Mouse (Mus musculus) colon, adult 2 months (tissue): ENCODE measurements around the gene 2810006K23Rik. TPM values are rescaled to one million over a fixed set of nuclear protein-coding genes. Genes with fewer than 3 reads are reported as not detected.

Experiments
- polyA plus RNA-seq: library from polyadenylated mRNA; depleted of rRNA; stranded (reverse); fragments of >200 nt; gene quantifications from 2 replicates; pipeline ENCODE4 v1.2.3, GENCODE M21; 2012; rRNA removed

The 2810006K23Rik gene
- 3.6 and 4.3 TPM in 2 replicates for polyA plus RNA-seq

DNA sequence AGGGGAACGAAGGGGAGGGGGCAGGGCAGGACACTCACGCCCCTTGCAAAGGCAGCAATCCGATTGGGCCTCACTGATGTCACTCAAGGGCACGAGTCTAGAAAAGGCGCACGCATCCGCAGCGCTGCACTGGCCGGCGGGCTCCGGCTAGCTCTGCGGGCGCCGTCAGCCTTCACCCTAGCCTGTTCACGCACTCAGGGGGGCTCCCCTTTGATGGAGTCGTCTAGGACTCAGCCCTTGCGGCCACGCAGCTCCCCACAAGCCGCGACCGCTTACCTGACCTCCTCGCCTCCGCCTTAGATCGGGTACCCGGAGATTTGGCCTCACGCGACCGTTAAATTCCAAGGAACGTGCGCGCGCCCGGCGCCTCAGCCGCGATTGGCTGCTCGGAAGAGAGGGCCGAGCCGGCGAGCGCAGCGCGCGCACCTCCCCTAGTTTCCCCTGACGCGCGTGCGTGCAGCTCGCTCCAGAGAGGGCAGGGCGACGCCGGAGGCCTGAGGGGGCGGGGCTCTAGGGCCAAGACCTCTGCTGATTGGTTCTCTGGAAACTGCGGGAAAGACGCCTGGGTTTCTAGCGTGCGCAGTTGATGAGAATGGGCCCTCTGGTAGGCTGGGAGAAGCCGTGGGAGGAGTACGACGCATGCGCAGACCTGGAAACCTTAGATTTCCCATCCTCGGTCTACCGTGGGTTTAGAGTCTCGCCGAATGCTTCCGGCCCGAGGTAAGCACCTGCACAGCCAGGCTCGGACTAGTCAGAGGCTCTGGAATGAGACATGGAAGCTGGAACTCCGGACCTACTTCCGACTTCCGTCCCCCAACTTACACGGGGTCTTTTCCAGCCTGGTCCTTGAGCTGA, at the start of gene 2810006K23Rik, which contains the start of gene Mphosph9:
Gene 2810006K23Rik (plus strand): TSS at position 580 of the 855 bp plus-strand sequence.
Gene Mphosph9 (minus strand): TSS at position 463 of the 855 bp plus-strand sequence.

DNA sequence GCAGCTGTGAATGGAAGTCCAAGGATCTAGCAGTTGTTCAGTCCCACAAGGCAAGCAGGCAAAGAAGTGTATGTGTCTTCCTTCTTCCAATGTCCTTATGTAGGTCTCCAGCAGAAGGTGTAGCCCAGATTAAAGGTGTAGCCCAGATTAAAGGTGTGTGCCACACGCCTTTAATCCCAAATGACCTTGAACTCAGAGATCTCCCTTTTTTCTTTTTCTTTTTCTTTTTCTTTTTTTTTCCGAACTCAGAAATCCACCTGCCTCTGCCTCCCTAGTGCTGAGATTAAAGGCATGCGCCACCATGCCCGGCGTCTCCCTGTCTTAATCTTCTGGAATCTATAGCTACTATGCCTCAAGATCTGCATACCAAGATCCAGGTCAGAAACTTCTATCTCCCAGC, 35.1 kb downstream of the 2810006K23Rik start, which contains the start of gene Cdk2ap1:
Gene Cdk2ap1 (minus strand): TSS at position 101 of the 400 bp plus-strand sequence.

Other genes starting within 250 kb of the 2810006K23Rik start
- 12.0 and 13.3 TPM in 2 replicates for gene Abcb9, start 232.3 kb upstream of the 2810006K23Rik start, polyA plus RNA-seq
- 84.8 and 95.9 TPM in 2 replicates for gene Ogfod2, start 215.8 kb upstream of the 2810006K23Rik start, polyA plus RNA-seq
- 35.3 and 35.4 TPM in 2 replicates for gene Arl6ip4, start 212.0 kb upstream of the 2810006K23Rik start, polyA plus RNA-seq
- gene Pitpnm2, start 78.3 kb upstream of the 2810006K23Rik start, polyA plus RNA-seq, result 24.3 and 26.3 TPM in 2 replicates
- gene Mphosph9, start 117 bp upstream of the 2810006K23Rik start, polyA plus RNA-seq, result 1.7 and 1.8 TPM in 2 replicates
- 89.6 and 90.5 TPM in 2 replicates for gene Cdk2ap1, start 35.0 kb downstream of the 2810006K23Rik start, polyA plus RNA-seq
- 7.7 and 9.4 TPM in 2 replicates for gene Sbno1, start 97.9 kb downstream of the 2810006K23Rik start, polyA plus RNA-seq
- gene Kmt5a, start 111.8 kb downstream of the 2810006K23Rik start, polyA plus RNA-seq, result 76.2 and 79.6 TPM in 2 replicates
- 19.7 and 21.6 TPM in 2 replicates for gene Rilpl2, start 150.3 kb downstream of the 2810006K23Rik start, polyA plus RNA-seq
- gene Snrnp35, start 155.0 kb downstream of the 2810006K23Rik start, polyA plus RNA-seq, result 2.4 and 2.8 TPM in 2 replicates
- gene Rilpl1, start 203.3 kb downstream of the 2810006K23Rik start, polyA plus RNA-seq, result 4.6 and 4.8 TPM in 2 replicates
- 244 and 292 TPM in 2 replicates for gene Tmed2, start 212.6 kb downstream of the 2810006K23Rik start, polyA plus RNA-seq
- gene Ddx55, start 224.8 kb downstream of the 2810006K23Rik start, polyA plus RNA-seq, result 12.1 and 13.3 TPM in 2 replicates